In genomic region chr12:99928311-99928710, GRCm38 (mm10) we compare ENCODE assay signal across 28 mouse cellular contexts. TPM values are rescaled to one million over a fixed set of nuclear protein-coding genes. Genes with fewer than 3 reads are reported as not detected.
A peak's percentile ranks its signal among the peaks of the same experiment; 100 is the strongest.
DNase-seq lines count a peak whose midpoint lies in the region; TF ChIP-seq lines count a peak whose summit lies in the region.
"Had no signal": no experiment of that assay in that cellular context is flagged by ENCODE, and none has a peak within 500 bp of the region (broad histone marks: within the 10 kb centered on the region; RNA-seq: fewer than 3 reads in every experiment).

No protein-coding gene starts in this region.

- intact Hi-C loops in left cerebral cortex, postnatal 25 days (cut with DNase I): no loop called here

- DNase-seq in layer of hippocampus, adult 2 months (ENCODE audit: low spot score in 2 of 2): peak in 1 of 2 experiments; percentile 50
- DNase-seq in layer of hippocampus, postnatal 14 days (ENCODE audit: low spot score in 2 of 2): no peak
- peak; percentile 44 for DNase-seq in right cerebral cortex, postnatal 25 days
- DNase-seq in right cerebral cortex, postnatal 10 days (ENCODE audit: low spot score in 2 of 2): no peak
- DNase-seq in left cerebral cortex, postnatal 25 days (ENCODE audit: low spot score in 2 of 2): peak; percentile 55 to 91
- DNase-seq in adrenal gland, postnatal 36 days: no peak
- no peak for DNase-seq in thymus, postnatal 25 days
- DNase-seq: adrenal gland, postnatal 10 days; cerebellum, adult 18-20 months; cerebellum, postnatal 10 days; heart, adult 2 months; heart, postnatal 4 days; kidney, adult 8-10 months; kidney, postnatal 4 days; thymus, adult 18-20 months; thymus, postnatal 4 days had no signal

- TF ChIP-seq CTCF in layer of hippocampus, adult 2 months (conservative IDR thresholded peaks at IDR 0.05): no peak

- peak overlapping the region; percentile 32; the same call in 1 of the 2 replicates for H3K27ac ChIP-seq in layer of hippocampus, adult 2 months
- H3K27ac ChIP-seq: embryonic facial prominence, embryonic 10.5 days; embryonic facial prominence, embryonic 15.5 days; forebrain, embryonic 13.5 days; heart, adult 2 months; hindbrain, embryonic 13.5 days; kidney, postnatal 0 days; limb, embryonic 13.5 days; lung, embryonic 15.5 days; midbrain, embryonic 12.5 days; neural tube, embryonic 12.5 days had no signal

- no peak overlapping the region for H3K4me3 ChIP-seq in layer of hippocampus, adult 2 months
- H3K4me3 ChIP-seq: embryonic facial prominence, embryonic 10.5 days; embryonic facial prominence, embryonic 15.5 days; forebrain, embryonic 13.5 days; heart, adult 2 months; heart, embryonic 12.5 days; hindbrain, embryonic 13.5 days; limb, embryonic 13.5 days; lung, embryonic 15.5 days; midbrain, embryonic 12.5 days; myocyte; neural tube, embryonic 12.5 days had no signal

RNA-seq across cellular contexts. Expression of gene Kcnk13, which starts 36.0 kb away (rescaled TPM):
- total RNA-seq in layer of hippocampus, adult 2 months (2021): 1 to 10 TPM; 6.2 to 6.9 TPM
- 1 to 10 TPM; 3.0 to 3.5 TPM for total RNA-seq in layer of hippocampus, postnatal 14 days (2021)
- total RNA-seq in left cerebral cortex, postnatal 25 days (2021): 1 to 10 TPM; 5.9 to 7.2 TPM
- 1 to 10 TPM in 1 of 2 experiments, under 1 TPM in 1; 0.46 to 1.3 TPM for total RNA-seq in adrenal gland, postnatal 36 days (2021)

RNA-seq across cellular contexts. Expression of gene Tdp1, which starts 44.0 kb away (rescaled TPM):
- 10 to 100 TPM; 24.2 to 30.9 TPM for total RNA-seq in layer of hippocampus, adult 2 months (2021)
- total RNA-seq in layer of hippocampus, postnatal 14 days (2021): 10 to 100 TPM; 29.0 to 30.4 TPM
- 10 to 100 TPM; 24.6 to 25.0 TPM for total RNA-seq in left cerebral cortex, postnatal 25 days (2021)
- total RNA-seq in adrenal gland, postnatal 36 days (2021): 10 to 100 TPM; 13.4 to 16.0 TPM

RNA-seq across cellular contexts. Expression of gene Efcab11, which starts 44.1 kb away (rescaled TPM):
- under 1 TPM; 0.34 to 0.84 TPM for total RNA-seq in layer of hippocampus, adult 2 months (2021)
- total RNA-seq in layer of hippocampus, postnatal 14 days (2021): 1 to 10 TPM in 1 of 2 experiments, under 1 TPM in 1; 0.67 to 1.5 TPM
- under 1 TPM in 1 of 2 experiments, not detected in 1; 0.55 TPM for total RNA-seq in left cerebral cortex, postnatal 25 days (2021)
- under 1 TPM; 0.36 to 0.56 TPM for total RNA-seq in adrenal gland, postnatal 36 days (2021)
- total RNA-seq: gastrocnemius, adult 8-10 months had no signal

Comparison
In these comparisons a context has a peak if more than half of its experiments do, and no peak if none do; other contexts are left out.
1. DNase-seq: peak in right cerebral cortex, postnatal 25 days (single experiment) and left cerebral cortex, postnatal 25 days (2 of 2); none in layer of hippocampus, postnatal 14 days (0 of 2), right cerebral cortex, postnatal 10 days (0 of 2), adrenal gland, postnatal 36 days (0 of 2) and thymus, postnatal 25 days (single experiment).